Mouse (Mus musculus) liver, embryonic 11.5 days (tissue): ENCODE measurements at regions not wholly inside any gene's neighbourhood (a gene's known extent, or its start where the extent isn't known, plus 50 kb on each side); places are given as distances from the start of the nearest gene placed in this dataset.

Experiments
- ATAC-seq: fragments of 200-750 bp; cut with Nextera tagmentation; replicated peaks from 2 replicates; pipeline ENCODE4 v1.8.0; 2017; ENCODE audit warnings: moderate number of reproducible peaks, mild to moderate bottlenecking, moderate TSS enrichment, moderate library complexity; ENCODE audit not compliant: low FRiP score
- DNase-seq: peaks from one replicate; pipeline ENCODE4 v3.0.0-alpha.2; 2017; ENCODE audit warnings: low spot score
- H3K27ac ChIP-seq: fragments of 300-500 bp; sonication (generic); 2 replicates; pipeline ENCODE4 v1.5.1; 2014; ENCODE audit warnings: mild to moderate bottlenecking, low read depth, low read length, control low read depth
- H3K27me3 ChIP-seq: fragments of 300-500 bp; sonication (generic); replicated peaks from 2 replicates; pipeline ENCODE4 v1.6.1; 2014; ENCODE audit warnings: low read length, mixed read lengths; ENCODE audit not compliant: control insufficient read depth, insufficient read depth
- H3K36me3 ChIP-seq: fragments of 300-500 bp; sonication (generic); 2 replicates; pipeline ENCODE4 v1.6.1; 2014; ENCODE audit warnings: mild to moderate bottlenecking, low read length, moderate library complexity, mixed read lengths; ENCODE audit not compliant: control insufficient read depth, insufficient read depth
- H3K4me1 ChIP-seq: fragments of 300-500 bp; sonication (generic); replicated peaks from 2 replicates; pipeline ENCODE4 v1.6.1; 2014; ENCODE audit warnings: low read length, mixed read lengths; ENCODE audit not compliant: control insufficient read depth, insufficient read depth
- H3K4me2 ChIP-seq: fragments of 300-500 bp; sonication (generic); 2 replicates; pipeline ENCODE4 v1.6.1; 2014; ENCODE audit warnings: mild to moderate bottlenecking, control low read depth, moderate library complexity
- H3K4me3 ChIP-seq: fragments of 300-500 bp; sonication (generic); 2 replicates; pipeline ENCODE4 v1.5.1; 2014; ENCODE audit warnings: low read depth, low read length, control low read depth
- H3K9ac ChIP-seq: fragments of 300-500 bp; sonication (generic); 2 replicates; pipeline ENCODE4 v1.6.1; 2014; ENCODE audit warnings: low read depth, low read length, control low read depth
- H3K9me3 ChIP-seq: fragments of 300-500 bp; sonication (generic); 2 replicates; pipeline ENCODE4 v1.6.1; 2016; ENCODE audit warnings: low read length, inconsistent platforms, mixed read lengths; ENCODE audit not compliant: control insufficient read depth
- WGBS: fragments of 180-500 bp; shearing (Covaris S2); extraction: QIAGEN DNeasy Blood & Tissue Kit; methylation state at CpG from one replicate; pipeline ENCODE4 v1.1.7; 2014; 5-methylcytosine and 5-hydroxymethylcytosine counted together

DNA sequence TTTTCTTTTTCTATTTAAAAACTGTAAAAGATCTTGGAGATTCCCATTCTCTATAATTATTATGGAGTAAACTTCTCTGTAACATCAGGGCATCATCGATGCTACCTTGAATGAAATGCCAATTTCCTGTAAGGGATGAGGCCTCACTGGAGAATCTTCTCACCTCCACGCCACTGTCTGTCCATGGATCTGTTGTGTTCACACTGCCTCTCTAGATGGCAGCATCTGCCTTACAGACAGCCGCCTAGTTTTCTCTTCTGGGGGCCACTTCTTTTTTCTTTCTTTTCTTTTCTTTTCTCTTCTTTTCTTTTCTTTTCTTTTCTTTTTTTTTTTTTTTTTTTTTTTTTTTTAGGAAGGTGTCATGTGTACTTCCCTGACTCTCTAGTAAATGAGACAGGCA, 310.8 kb upstream of the Fam241a start:
- H3K27ac ChIP-seq, result no peak overlapping the region
- no peaks in the 10 kb centered on the region for H3K27me3 ChIP-seq
- 55% methylated on average over 3 of the region's 3 CpGs for WGBS
- no peak overlapping the region for H3K4me3 ChIP-seq
- no peaks in the 10 kb centered on the region for H3K9me3 ChIP-seq
- DNase-seq (no peak), ATAC-seq (no peak)
- no peaks in the 10 kb centered on the region for H3K4me1 ChIP-seq
- H3K36me3 ChIP-seq, result no peaks in the 10 kb centered on the region
- no peak overlapping the region for H3K4me2 ChIP-seq
- no peak overlapping the region for H3K9ac ChIP-seq

DNA sequence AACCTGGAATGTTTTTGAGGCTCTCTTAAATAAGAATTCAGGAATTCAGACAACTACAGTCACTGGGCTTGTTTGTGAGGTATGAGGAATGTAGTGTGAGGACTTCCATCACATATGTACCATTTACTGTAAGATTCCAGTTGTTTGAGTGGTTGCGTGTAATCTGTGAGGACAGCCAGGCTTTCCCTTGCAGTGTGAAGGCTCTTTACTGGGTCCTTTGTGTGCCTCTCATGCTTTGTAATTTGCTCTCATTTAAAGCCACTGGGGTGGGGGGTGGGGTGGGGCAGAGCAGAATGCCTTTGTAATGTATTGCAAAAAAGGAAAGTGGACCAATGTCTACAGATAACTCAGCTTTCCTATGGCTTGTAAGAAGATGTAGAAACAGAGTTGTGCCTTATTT, 310.4 kb upstream of the Fam241a start:
- no peaks in the 10 kb centered on the region for H3K27me3 ChIP-seq
- no peak overlapping the region for H3K27ac ChIP-seq
- 81% methylated on average over 1 of the region's 1 CpGs for WGBS
- H3K4me2 ChIP-seq, result no peak overlapping the region
- no peaks in the 10 kb centered on the region for H3K9me3 ChIP-seq
- no peaks in the 10 kb centered on the region for H3K36me3 ChIP-seq
- H3K4me1 ChIP-seq, result no peaks in the 10 kb centered on the region
- H3K9ac ChIP-seq, result no peak overlapping the region
- no peak overlapping the region for H3K4me3 ChIP-seq
- DNase-seq (no peak), ATAC-seq (no peak)

- whole genome bisulfite sequencing, result 60% methylated on average over 5 of the region's 5 CpGs
- no peak overlapping the region for H3K4me3 ChIP-seq
- no peak for DNase-seq
- H3K9me3 ChIP-seq, result no peaks in the 10 kb centered on the region
- H3K4me1 ChIP-seq, result no peaks in the 10 kb centered on the region
- no peak overlapping the region for H3K4me2 ChIP-seq
- no peaks in the 10 kb centered on the region for H3K36me3 ChIP-seq
- no peak for ATAC-seq
- H3K27ac ChIP-seq, result no peak overlapping the region
- H3K9ac ChIP-seq, result no peak overlapping the region
- no peaks in the 10 kb centered on the region for H3K27me3 ChIP-seq
These were observed 304.6 kb upstream of the Fam241a start for GRCm38 (mm10) chr3:128200574-128201235.

DNA sequence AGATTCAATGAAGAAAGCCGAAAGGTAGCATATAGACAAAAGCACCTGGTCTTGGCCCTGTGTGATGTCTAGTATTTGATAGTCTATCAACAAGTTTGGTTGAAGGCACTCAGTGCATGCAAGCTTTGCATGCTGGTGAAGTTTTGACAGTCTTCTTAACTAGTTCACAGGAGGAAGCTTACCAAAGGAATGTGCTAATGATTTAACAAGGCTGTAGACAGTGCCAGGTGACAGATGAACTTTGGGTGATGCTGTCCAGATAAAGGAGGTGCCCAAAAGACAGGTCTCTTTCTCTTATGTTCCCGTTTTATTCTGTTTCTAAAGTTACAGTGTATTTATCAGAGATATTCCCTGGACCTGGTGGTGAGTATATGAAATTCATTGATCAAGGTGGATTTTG, 303.3 kb upstream of the Fam241a start:
- whole genome bisulfite sequencing, result 75% methylated on average over 2 of the region's 2 CpGs
- DNase-seq, result no peak
- no peak for ATAC-seq
- Histone ChIP-seq H3K9me3 (no peaks in the 10 kb centered on the region), H3K27me3 (no peaks in the 10 kb centered on the region), H3K4me3 (no peak overlapping the region), H3K9ac (no peak overlapping the region), H3K4me1 (no peaks in the 10 kb centered on the region), H3K4me2 (no peak overlapping the region), H3K27ac (no peak overlapping the region), H3K36me3 (no peaks in the 10 kb centered on the region)

DNA sequence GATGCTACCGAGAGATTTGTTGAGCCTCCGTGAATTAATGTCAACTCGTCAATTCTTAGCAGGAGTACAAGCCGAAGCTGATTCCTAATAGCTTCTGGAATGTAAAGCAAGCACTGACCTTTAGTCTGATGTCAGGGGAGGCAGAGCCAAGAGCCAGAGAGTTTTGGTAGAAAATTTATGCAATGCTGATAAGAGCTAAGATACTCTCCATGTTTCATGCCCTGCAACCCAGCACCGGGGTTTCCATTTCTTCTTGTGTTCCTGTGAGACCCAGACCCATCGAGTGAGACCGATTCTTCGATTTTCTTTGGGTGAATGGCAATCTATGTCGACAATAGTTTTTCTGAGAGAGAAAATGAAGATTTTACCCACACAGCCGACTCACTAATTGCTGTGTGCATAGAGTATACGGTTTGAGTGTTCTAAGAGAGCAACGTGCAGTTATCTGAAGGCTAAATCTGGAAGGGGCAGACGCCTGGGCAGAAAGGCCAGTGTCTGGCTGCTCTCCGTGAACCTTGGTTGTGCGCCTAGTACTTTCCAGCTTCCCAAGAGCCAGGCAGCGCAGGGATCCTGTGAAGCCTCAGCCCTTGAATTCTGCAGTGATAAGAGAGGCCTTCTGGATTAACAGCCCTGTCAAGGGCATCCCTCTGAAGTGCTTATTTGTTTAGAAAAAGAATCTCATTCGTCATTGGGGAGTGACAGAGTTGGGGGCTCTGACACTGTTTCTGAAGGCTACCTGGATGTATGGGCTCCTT, 296.1 kb upstream of the Fam241a start:
- DNase-seq (no peak), ATAC-seq (no peak)
- H3K4me2 ChIP-seq, result peak overlapping the region; percentile 12; the same call in 1 of the 2 replicates
- peak overlapping the region; percentile 4; the same call in 1 of the 2 replicates for H3K27ac ChIP-seq
- H3K4me1 ChIP-seq, result no peaks in the 10 kb centered on the region; the same call in 1 of the 2 replicates
- H3K9me3 ChIP-seq, result no peaks in the 10 kb centered on the region
- no peak overlapping the region for H3K4me3 ChIP-seq
- H3K36me3 ChIP-seq, result no peaks in the 10 kb centered on the region
- no peaks in the 10 kb centered on the region for H3K27me3 ChIP-seq
- no peak overlapping the region for H3K9ac ChIP-seq
- WGBS, result 45% methylated on average over 17 of the region's 17 CpGs

DNA sequence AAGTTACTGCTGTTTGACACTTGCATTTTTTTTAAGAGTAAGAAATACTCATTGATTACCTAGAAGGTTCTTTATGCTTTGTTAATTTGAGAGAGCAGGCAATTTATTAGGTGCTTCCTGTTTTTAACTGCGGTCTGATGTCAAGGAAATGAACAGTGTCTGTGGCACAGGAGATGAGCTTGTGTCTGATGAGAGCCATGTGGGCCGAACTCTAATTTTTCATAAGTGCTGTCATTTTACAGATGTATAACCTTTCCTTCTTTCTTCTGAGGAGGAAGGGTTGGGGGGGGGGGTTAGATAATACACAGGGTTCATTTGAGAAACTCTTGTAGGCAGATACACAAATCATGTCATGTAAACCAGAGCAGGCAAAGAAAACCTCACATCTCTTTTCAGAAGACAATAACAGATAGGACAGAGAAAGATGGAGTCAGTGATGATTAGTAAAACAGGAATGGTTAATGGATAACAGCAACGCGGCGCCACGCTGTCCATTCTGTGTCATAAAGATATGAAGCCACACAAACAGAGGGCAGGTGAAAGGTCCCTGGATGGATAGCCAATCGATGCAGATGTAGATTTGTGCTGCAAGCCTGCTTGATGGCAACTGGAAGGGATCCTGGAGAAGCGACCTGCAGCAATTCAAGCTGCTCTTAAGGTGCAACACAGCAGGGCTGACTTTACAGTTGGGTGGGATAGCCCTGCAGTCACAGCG, 291.4 kb upstream of the Fam241a start:
- Histone ChIP-seq H3K27me3 (no peaks in the 10 kb centered on the region), H3K27ac (no peak overlapping the region), H3K36me3 (no peaks in the 10 kb centered on the region), H3K4me3 (no peak overlapping the region), H3K4me2 (no peak overlapping the region), H3K4me1 (no peaks in the 10 kb centered on the region; the same call in 1 of the 2 replicates), H3K9me3 (no peaks in the 10 kb centered on the region), H3K9ac (no peak overlapping the region)
- WGBS, result 55% methylated on average over 9 of the region's 9 CpGs
- DNase-seq (no peak), ATAC-seq (no peak)

DNA sequence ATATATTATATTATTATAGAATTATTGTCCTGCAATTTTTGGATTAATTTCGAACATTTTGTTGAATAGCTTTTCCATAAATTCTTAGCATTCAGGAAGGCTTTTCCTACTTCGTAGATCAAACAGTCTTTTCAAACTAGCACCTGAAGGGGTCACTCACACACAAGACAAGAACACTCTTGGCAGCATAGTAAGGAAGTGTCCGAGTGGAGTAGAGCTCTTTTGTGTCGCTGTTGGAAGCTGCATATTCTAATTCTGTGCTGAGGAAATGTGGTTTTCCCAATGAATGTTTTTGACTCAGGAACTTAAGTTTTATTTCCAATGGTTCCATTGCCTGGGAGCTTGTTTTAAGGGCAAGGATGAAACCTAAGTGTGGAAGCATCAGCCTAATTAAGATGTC, 290.2 kb upstream of the Fam241a start:
- H3K36me3 ChIP-seq, result no peaks in the 10 kb centered on the region
- H3K27ac ChIP-seq, result no peak overlapping the region
- no peaks in the 10 kb centered on the region for H3K27me3 ChIP-seq
- H3K4me1 ChIP-seq, result no peaks in the 10 kb centered on the region; the same call in 1 of the 2 replicates
- WGBS, result 10% methylated on average over 4 of the region's 4 CpGs
- DNase-seq (no peak), ATAC-seq (no peak)
- H3K9me3 ChIP-seq, result no peaks in the 10 kb centered on the region
- H3K4me2 ChIP-seq, result no peak overlapping the region
- no peak overlapping the region for H3K4me3 ChIP-seq
- no peak overlapping the region for H3K9ac ChIP-seq

DNA sequence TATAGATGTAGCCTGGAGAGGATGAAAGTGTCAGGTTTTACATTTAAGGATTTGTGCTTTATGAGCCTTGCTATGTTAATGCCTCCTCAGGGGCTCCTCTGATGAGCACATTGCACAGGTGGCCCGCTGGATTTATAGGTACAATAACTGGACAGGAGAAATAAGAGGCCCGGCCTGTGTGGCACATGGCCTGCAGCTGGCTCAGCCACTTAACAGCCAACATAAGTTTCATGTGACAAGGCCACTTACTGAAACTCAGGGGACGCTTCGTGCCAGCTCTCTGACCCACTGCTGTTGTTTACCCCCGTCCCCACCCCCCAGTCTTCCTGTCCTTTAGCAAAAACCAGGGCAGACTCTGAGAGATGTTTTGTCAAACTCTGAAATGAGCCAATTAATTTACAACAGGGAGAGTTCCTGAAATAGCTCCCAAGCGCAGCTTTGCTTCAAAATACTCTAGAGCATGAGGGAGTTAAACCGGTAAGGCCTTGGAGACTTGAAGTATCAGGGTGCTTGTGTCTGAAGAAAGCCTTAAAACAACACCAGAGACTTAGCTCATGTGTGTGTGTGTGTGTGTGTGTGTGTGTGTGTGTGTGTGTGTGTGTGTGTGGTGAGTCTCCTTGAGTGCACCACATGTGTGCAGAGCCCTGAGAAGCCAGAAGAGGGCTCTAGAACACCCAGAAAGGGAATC, 285.2 kb upstream of the Fam241a start:
- Histone ChIP-seq H3K36me3 (no peaks in the 10 kb centered on the region), H3K9me3 (no peaks in the 10 kb centered on the region), H3K4me1 (no peaks in the 10 kb centered on the region), H3K4me2 (no peak overlapping the region), H3K27me3 (no peaks in the 10 kb centered on the region), H3K4me3 (no peak overlapping the region), H3K9ac (no peak overlapping the region), H3K27ac (no peak overlapping the region)
- WGBS, result 76% methylated on average over 7 of the region's 7 CpGs
- DNase-seq, result no peak
- ATAC-seq, result no peak
